Mouse (Mus musculus): ENCODE results near the gene Akr1a1. TPM values are rescaled to one million over a fixed set of nuclear protein-coding genes. Genes with fewer than 3 reads are reported as not detected.

Akr1a1 gene
- 910 and 955 TPM in 2 replicates for polyA plus RNA-seq (2014; fragmentation: Nextera tagmentation; extraction: Ambion mirVana)

DNA sequence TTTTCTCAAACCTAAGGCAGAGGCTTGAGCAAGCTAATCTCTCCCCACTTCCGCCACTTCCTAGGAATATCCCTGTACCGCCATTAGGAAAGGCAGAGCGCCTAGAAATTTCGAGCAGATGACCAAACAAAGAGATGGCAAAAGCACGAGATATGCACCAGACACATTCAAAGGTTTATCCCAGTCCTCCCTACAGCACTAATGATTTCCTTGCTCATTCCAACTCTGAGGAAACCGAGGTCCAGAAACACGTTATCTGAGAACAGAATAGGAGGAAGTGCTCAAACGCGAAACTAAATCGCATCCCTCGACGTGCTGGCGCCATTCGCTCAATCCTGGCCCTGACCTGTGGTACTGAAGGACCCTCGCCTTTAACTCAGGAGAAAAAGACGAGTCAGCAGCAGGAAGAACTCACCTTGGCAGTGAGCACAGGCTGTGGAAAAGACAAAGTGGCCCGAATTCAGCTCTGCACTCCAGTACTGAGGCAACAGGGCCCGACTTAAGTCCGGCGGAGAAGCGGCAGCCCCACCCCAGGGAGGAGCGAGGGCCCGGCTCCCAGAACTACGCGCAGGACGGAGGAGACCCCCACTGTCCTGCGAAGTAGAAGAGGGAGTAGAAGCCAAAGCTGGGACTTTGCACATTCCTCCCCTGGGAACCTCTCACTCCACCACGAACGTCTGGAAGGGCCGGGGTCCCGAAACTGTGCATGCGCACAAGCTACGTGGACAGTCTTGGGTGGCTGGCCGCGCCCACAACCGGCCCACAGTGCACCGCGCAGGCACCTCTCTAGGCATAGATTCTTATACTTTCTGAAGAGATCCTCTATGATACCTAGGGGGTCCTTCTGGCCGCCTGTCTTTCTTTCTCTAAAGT is at the start of gene Akr1a1:
Gene Akr1a1, minus strand, starts transcription at position 757 of the 873 bp plus-strand sequence.
- under 1% methylated on average over 39 of the region's 39 CpGs for WGBS
- H3K27ac ChIP-seq (ENCODE audit: low read depth, low read length), result peak within 1 kb of the TSS; percentile 73

GRCm38 (mm10) chr4:116700964-116701363 is 49.5 kb upstream of the Akr1a1 start:
- Histone ChIP-seq H3K4me2 (ENCODE audit: low read length) (no peak overlapping the region), H3K4me1 (ENCODE audit: control insufficient read depth, insufficient read depth, low read length) (no peaks in the 10 kb centered on the region), H3K9me3 (replicated peaks; ENCODE audit: control insufficient read depth, low read length) (no peaks in the 10 kb centered on the region), H3K36me3 (ENCODE audit: control insufficient read depth, insufficient read depth, low read length) (peaks cover 42% of the 10 kb centered on the region), H3K4me3 (ENCODE audit: low read depth, low read length) (no peak overlapping the region), H3K27ac (ENCODE audit: low read depth, low read length) (0 out of 2 replicates have a peak overlapping the region, but pooled peaks have one; percentile 9), H3K27me3 (replicated peaks; ENCODE audit: control insufficient read depth, insufficient read depth, low read length) (no peaks in the 10 kb centered on the region), H3K9ac (ENCODE audit: low read length) (no peak overlapping the region)
- DNase-seq (ENCODE audit: low spot score) (no peak), ATAC-seq (no peak)
- WGBS, result 91% methylated on average over 1 of the region's 1 CpGs

More for the DNA sequence above, at the start of gene Akr1a1:
- Histone ChIP-seq H3K36me3 (ENCODE audit: control insufficient read depth, insufficient read depth, low read length) (peaks cover 15% of the 10 kb centered on the region), H3K27me3 (replicated peaks; ENCODE audit: control insufficient read depth, insufficient read depth, low read length) (no peaks in the 10 kb centered on the region), H3K4me2 (ENCODE audit: low read length) (peak within 1 kb of the TSS; percentile 75), H3K9me3 (replicated peaks; ENCODE audit: control insufficient read depth, low read length) (no peaks in the 10 kb centered on the region), H3K9ac (ENCODE audit: low read length) (peak within 1 kb of the TSS; percentile 88), H3K4me1 (ENCODE audit: control insufficient read depth, insufficient read depth, low read length) (peaks cover 10% of the 10 kb centered on the region), H3K4me3 (ENCODE audit: low read depth, low read length) (peak within 1 kb of the TSS; percentile 79)
- DNase-seq (ENCODE audit: low spot score) (peak; percentile 97), ATAC-seq (peak; percentile 99)

- no peak overlapping the region for H3K27ac ChIP-seq (ENCODE audit: low read depth, low read length)
- H3K27me3 ChIP-seq (replicated peaks; ENCODE audit: control insufficient read depth, insufficient read depth, low read length), result no peaks in the 10 kb centered on the region
- no peak for ATAC-seq
- 83% methylated on average over 2 of the region's 2 CpGs for WGBS
- peaks cover 62% of the 10 kb centered on the region for H3K36me3 ChIP-seq (ENCODE audit: control insufficient read depth, insufficient read depth, low read length)
- no peak overlapping the region for H3K9ac ChIP-seq (ENCODE audit: low read length)
- no peaks in the 10 kb centered on the region for H3K4me1 ChIP-seq (ENCODE audit: control insufficient read depth, insufficient read depth, low read length)
- H3K4me2 ChIP-seq (ENCODE audit: low read length), result no peak overlapping the region
- no peak for DNase-seq (ENCODE audit: low spot score)
- no peaks in the 10 kb centered on the region for H3K9me3 ChIP-seq (replicated peaks; ENCODE audit: control insufficient read depth, low read length)
- no peak overlapping the region for H3K4me3 ChIP-seq (ENCODE audit: low read depth, low read length)
These were observed 47.3 kb upstream of the Akr1a1 start for GRCm38 (mm10) chr4:116698693-116699342.

DNA sequence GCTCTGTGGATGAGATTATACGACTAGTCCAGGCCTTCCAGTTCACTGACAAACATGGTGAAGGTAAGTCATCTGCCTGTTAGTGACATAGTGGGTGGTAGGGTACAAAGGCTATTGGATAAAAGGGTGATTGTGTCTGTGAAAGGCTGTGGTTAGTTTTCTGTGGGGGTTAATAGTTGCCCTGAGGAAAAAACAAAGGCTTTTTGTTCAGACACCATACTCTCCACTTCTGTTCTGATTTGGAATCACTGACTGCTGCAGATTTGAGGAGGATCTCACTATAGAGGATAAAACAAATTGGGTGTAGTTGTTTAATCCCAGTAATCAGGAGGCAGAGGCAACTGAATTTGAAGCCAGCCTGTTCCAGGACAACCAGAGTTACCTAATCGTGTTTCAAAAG is 42.3 kb upstream of the Akr1a1 start:
- WGBS, result 81% methylated on average over 2 of the region's 2 CpGs
- H3K27ac ChIP-seq (ENCODE audit: low read depth, low read length), result no peak overlapping the region
- ATAC-seq, result no peak
- no peak for DNase-seq (ENCODE audit: low spot score)
- H3K27me3 ChIP-seq (replicated peaks; ENCODE audit: control insufficient read depth, insufficient read depth, low read length), result no peaks in the 10 kb centered on the region
- H3K4me2 ChIP-seq (ENCODE audit: low read length), result no peak overlapping the region
- H3K4me3 ChIP-seq (ENCODE audit: low read depth, low read length), result no peak overlapping the region
- no peaks in the 10 kb centered on the region for H3K4me1 ChIP-seq (ENCODE audit: control insufficient read depth, insufficient read depth, low read length)
- no peaks in the 10 kb centered on the region for H3K9me3 ChIP-seq (replicated peaks; ENCODE audit: control insufficient read depth, low read length)
- no peak overlapping the region for H3K9ac ChIP-seq (ENCODE audit: low read length)
- peaks cover 56% of the 10 kb centered on the region for H3K36me3 ChIP-seq (ENCODE audit: control insufficient read depth, insufficient read depth, low read length)

DNA sequence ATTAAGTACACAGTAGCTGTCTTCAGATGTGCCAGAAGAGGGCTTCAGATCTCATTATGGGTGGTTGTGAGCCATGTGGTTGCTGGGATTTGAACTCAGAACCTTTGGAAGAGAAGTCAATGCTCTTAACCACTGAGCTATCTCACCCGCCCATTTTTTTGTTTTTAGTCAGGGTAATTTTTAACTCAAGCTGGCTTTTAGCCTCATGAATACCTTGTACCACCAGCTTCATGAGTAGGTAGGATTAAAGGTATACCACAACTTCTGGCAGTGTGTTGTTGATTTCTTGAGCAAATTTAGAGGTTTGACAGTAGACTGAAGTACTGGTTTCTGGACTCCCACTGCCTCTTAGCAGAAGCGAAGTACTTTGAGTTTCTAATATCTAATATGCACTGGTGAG is 40.7 kb upstream of the Akr1a1 start:
- Histone ChIP-seq H3K36me3 (ENCODE audit: control insufficient read depth, insufficient read depth, low read length) (peaks cover 54% of the 10 kb centered on the region), H3K4me1 (ENCODE audit: control insufficient read depth, insufficient read depth, low read length) (peaks cover 2% of the 10 kb centered on the region; the same call in 1 of the 2 replicates), H3K9ac (ENCODE audit: low read length) (no peak overlapping the region), H3K27me3 (replicated peaks; ENCODE audit: control insufficient read depth, insufficient read depth, low read length) (no peaks in the 10 kb centered on the region), H3K27ac (ENCODE audit: low read depth, low read length) (no peak overlapping the region), H3K4me2 (ENCODE audit: low read length) (no peak overlapping the region), H3K9me3 (replicated peaks; ENCODE audit: control insufficient read depth, low read length) (no peaks in the 10 kb centered on the region), H3K4me3 (ENCODE audit: low read depth, low read length) (no peak overlapping the region)
- DNase-seq (ENCODE audit: low spot score) (no peak), ATAC-seq (no peak)
- WGBS, result 90% methylated on average over 2 of the region's 2 CpGs

DNA sequence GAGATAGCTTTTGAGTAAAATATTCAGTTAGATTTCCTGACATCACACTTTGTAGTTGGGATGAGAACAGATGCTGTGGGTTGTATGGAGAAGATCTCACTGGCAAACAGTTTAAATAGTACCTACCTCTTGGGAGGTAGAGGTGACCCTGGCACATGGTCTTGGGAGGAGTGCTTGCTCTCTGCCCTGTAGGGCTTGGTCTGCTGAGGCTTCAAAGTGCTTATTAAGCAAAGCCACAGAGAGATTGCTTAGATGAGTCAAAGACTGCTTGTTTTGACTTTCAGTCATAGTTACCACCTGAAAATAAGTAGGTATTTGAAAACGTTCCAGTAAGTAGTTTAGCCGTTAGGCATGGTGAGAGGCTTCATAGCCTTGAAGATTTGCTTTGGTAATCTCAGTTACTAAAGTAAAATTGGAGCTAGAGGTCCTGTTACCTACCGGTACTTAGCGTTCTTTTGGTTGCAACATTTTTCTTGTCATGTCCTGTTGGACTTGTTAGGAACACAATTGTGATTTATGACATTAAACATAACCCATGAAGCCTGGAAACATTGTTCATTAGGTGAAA is 37.9 kb upstream of the Akr1a1 start:
- peaks cover 36% of the 10 kb centered on the region for H3K36me3 ChIP-seq (ENCODE audit: control insufficient read depth, insufficient read depth, low read length)
- WGBS, result 94% methylated on average over 4 of the region's 4 CpGs

GRCm38 (mm10) chr4:116687041-116687440 is 35.6 kb upstream of the Akr1a1 start:
- Histone ChIP-seq H3K27me3 (replicated peaks; ENCODE audit: control insufficient read depth, insufficient read depth, low read length) (no peaks in the 10 kb centered on the region), H3K36me3 (ENCODE audit: control insufficient read depth, insufficient read depth, low read length) (peaks cover 14% of the 10 kb centered on the region), H3K27ac (ENCODE audit: low read depth, low read length) (no peak overlapping the region), H3K4me2 (ENCODE audit: low read length) (peak overlapping the region; percentile 67), H3K4me1 (ENCODE audit: control insufficient read depth, insufficient read depth, low read length) (peaks cover 14% of the 10 kb centered on the region), H3K9ac (ENCODE audit: low read length) (peak overlapping the region; percentile 59; the same call in 1 of the 2 replicates), H3K4me3 (ENCODE audit: low read depth, low read length) (peak overlapping the region; percentile 49), H3K9me3 (replicated peaks; ENCODE audit: control insufficient read depth, low read length) (no peaks in the 10 kb centered on the region)
- 16% methylated on average over 1 of the region's 1 CpGs for WGBS
- ATAC-seq (no peak), DNase-seq (ENCODE audit: low spot score) (no peak)

More for the DNA sequence above, 37.9 kb upstream of the Akr1a1 start:
- Histone ChIP-seq H3K4me2 (ENCODE audit: low read length) (no peak overlapping the region), H3K27me3 (replicated peaks; ENCODE audit: control insufficient read depth, insufficient read depth, low read length) (no peaks in the 10 kb centered on the region), H3K4me3 (ENCODE audit: low read depth, low read length) (no peak overlapping the region), H3K9me3 (replicated peaks; ENCODE audit: control insufficient read depth, low read length) (no peaks in the 10 kb centered on the region), H3K4me1 (ENCODE audit: control insufficient read depth, insufficient read depth, low read length) (peaks cover 14% of the 10 kb centered on the region), H3K27ac (ENCODE audit: low read depth, low read length) (no peak overlapping the region), H3K9ac (ENCODE audit: low read length) (no peak overlapping the region)
- DNase-seq (ENCODE audit: low spot score), result no peak
- no peak for ATAC-seq

DNA sequence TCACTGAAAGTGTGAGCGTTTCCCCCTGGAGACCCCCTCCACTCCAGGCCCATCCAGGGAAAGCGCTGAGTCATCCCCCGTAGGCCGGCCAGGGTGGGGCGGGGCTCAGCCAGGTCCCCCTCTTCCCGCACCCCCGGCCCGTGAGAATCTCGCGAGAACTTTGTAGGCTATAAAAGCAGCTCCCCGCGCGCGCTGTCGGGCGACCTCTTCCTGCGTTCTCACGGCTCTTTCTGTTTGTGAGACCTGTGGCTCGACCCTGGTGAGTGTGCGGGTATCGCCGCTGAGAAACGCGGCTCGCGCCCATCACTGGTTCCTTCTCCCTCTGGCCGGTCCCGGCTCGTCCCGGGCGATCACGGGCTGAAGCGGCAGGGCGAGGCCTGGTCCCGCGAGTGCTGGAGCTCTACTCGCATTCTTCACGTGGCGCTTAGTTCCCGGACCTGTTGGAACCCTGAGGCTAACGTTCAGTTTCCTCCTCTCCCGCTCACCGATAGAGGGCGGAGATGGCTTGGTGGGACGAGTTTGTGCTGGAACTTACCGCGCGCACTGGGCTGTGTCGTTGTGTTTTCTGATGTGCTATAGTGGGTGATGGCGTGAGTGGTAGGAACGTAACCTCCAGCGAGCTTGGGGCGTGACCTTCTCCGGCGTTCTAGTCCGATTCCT is 34.1 kb upstream of the Akr1a1 start, which contains the start of gene Prdx1:
Gene Prdx1, plus strand, starts transcription at position 143 of the 660 bp plus-strand sequence.
- under 1% methylated on average over 56 of the region's 56 CpGs for WGBS
- peak; percentile 97 for ATAC-seq

More for the DNA sequence above, 34.1 kb upstream of the Akr1a1 start, which contains the start of gene Prdx1:
- peak; percentile 93 for DNase-seq (ENCODE audit: low spot score)
- H3K9ac ChIP-seq (ENCODE audit: low read length), result peak within 1 kb of the TSS; percentile 59
- no peaks in the 10 kb centered on the region for H3K9me3 ChIP-seq (replicated peaks; ENCODE audit: control insufficient read depth, low read length)
- peak within 1 kb of the TSS; percentile 67 for H3K4me2 ChIP-seq (ENCODE audit: low read length)
- H3K36me3 ChIP-seq (ENCODE audit: control insufficient read depth, insufficient read depth, low read length), result peaks cover 13% of the 10 kb centered on the region; the same call in 1 of the 2 replicates
- no peaks in the 10 kb centered on the region for H3K27me3 ChIP-seq (replicated peaks; ENCODE audit: control insufficient read depth, insufficient read depth, low read length)
- H3K4me1 ChIP-seq (ENCODE audit: control insufficient read depth, insufficient read depth, low read length), result peaks cover 14% of the 10 kb centered on the region
- peak within 1 kb of the TSS; percentile 49 for H3K4me3 ChIP-seq (ENCODE audit: low read depth, low read length)
- peak within 1 kb of the TSS; percentile 77 for H3K27ac ChIP-seq (ENCODE audit: low read depth, low read length)
